Mouse (Mus musculus) embryonic facial prominence, embryonic 12.5 days (tissue): ENCODE measurements at regions not wholly inside any gene's neighbourhood (a gene's known extent, or its start where the extent isn't known, plus 50 kb on each side); places are given as distances from the start of the nearest gene placed in this dataset.

ENCODE experiments used
- ATAC-seq: fragments of 200-750 bp; cut with Nextera tagmentation; 2 replicates; pipeline ENCODE4 v1.8.0; 2017; ENCODE audit not compliant: insufficient number of reproducible peaks, insufficient read depth, low FRiP score, low TSS enrichment
- H3K27ac ChIP-seq: fragments of 300-500 bp; sonication (generic); 2 replicates; pipeline ENCODE4 v1.5.1; 2016; ENCODE audit warnings: mild to moderate bottlenecking
- H3K27me3 ChIP-seq: fragments of 300-500 bp; sonication (generic); 2 replicates; pipeline ENCODE4 v1.6.1; 2016; ENCODE audit warnings: mild to moderate bottlenecking, moderate library complexity
- H3K36me3 ChIP-seq: fragments of 300-500 bp; sonication (generic); 2 replicates; pipeline ENCODE4 v1.6.1; 2016; ENCODE audit warnings: mild to moderate bottlenecking
- H3K4me1 ChIP-seq: fragments of 300-500 bp; sonication (generic); 2 replicates; pipeline ENCODE4 v1.6.1; 2016
- H3K4me2 ChIP-seq: fragments of 300-500 bp; sonication (generic); replicated peaks from 2 replicates; pipeline ENCODE4 v1.6.1; 2016; ENCODE audit warnings: mild to moderate bottlenecking, moderate library complexity
- H3K4me3 ChIP-seq: fragments of 300-500 bp; sonication (generic); 2 replicates; pipeline ENCODE4 v1.5.1; 2016; ENCODE audit warnings: mild to moderate bottlenecking
- H3K9ac ChIP-seq: fragments of 300-500 bp; sonication (generic); 2 replicates; pipeline ENCODE4 v1.6.1; 2016; ENCODE audit warnings: mild to moderate bottlenecking, moderate library complexity
- H3K9me3 ChIP-seq: fragments of 300-500 bp; sonication (generic); 2 replicates; pipeline ENCODE4 v1.6.1; 2016; ENCODE audit warnings: mild to moderate bottlenecking, moderate library complexity
- WGBS: fragments of 180-500 bp; shearing (Covaris S2); methylation state at CpG from one replicate; pipeline ENCODE4 v1.1.7; 2016; 5-methylcytosine and 5-hydroxymethylcytosine counted together

- no peak for ATAC-seq
- Histone ChIP-seq H3K4me1 (no peaks in the 10 kb centered on the region), H3K4me3 (no peak overlapping the region), H3K27ac (no peak overlapping the region), H3K36me3 (no peaks in the 10 kb centered on the region), H3K4me2 (no peak overlapping the region), H3K27me3 (peaks cover 8% of the 10 kb centered on the region; the same call in 1 of the 2 replicates), H3K9ac (no peak overlapping the region), H3K9me3 (no peaks in the 10 kb centered on the region)
- WGBS = 53% methylated on average over 4 of the region's 4 CpGs
Observed at GRCm38 (mm10) chr8:89566461-89566860, 522.5 kb upstream of the Sall1 start.

DNA sequence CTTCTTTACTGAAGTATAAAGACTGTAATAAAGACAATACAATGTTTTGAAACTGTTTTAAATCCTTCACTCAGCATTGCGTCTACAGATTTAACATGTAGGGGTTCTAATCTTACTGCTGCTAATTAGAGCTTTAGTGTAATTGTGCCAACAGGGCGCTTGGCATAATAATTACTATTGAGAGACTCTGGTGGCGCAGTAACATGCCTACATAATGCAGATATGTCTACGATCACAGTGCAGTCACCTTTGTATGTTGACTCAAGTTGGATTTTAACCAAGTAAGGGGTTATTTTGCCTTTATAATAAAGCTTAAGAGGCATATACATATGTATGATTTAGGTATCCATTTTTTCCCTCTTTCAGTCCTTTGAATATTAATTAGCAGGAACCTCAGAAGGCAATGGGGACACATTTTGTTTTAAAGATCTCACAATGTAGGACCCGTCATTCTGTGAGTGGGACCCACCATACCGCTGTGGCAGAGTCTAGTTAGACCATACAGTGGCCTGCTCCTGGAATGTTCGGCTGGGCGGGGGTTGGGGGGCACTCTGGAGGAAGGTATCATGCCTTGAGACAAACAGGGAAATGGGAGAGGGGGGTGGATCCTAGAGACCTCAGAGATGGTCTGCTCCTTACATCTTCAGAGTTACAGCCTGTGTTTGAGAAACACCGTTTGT, 521.3 kb upstream of the Sall1 start:
- peaks cover 8% of the 10 kb centered on the region; the same call in 1 of the 2 replicates for H3K27me3 ChIP-seq
- no peaks in the 10 kb centered on the region for H3K36me3 ChIP-seq
- 82% methylated on average over 9 of the region's 9 CpGs for WGBS
- no peak overlapping the region for H3K4me2 ChIP-seq
- no peaks in the 10 kb centered on the region for H3K4me1 ChIP-seq
- H3K27ac ChIP-seq = no peak overlapping the region
- no peak overlapping the region for H3K4me3 ChIP-seq
- no peak overlapping the region for H3K9ac ChIP-seq
- H3K9me3 ChIP-seq = no peaks in the 10 kb centered on the region
- ATAC-seq = no peak

DNA sequence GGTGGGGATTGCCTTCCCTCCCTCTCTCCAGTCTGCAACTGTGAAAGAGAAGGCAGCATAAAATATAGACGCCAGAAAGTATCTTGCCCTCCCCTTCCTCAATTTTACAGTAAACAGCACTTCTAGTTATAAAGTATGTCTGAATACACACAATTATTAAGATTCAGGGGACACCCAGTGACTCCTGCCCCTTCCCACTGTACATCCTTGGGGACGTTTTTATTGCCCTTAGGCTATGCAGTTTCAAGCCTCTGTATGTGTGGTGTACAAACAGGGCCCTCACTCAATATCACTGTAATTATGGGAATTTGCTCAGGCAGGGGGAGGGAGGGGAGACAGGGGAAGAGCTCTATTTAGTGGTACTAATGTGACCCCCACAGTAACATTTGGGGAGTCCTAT, 519.6 kb upstream of the Sall1 start:
- Histone ChIP-seq H3K27me3 (peaks cover 7% of the 10 kb centered on the region; the same call in 1 of the 2 replicates), H3K27ac (no peak overlapping the region), H3K9ac (no peak overlapping the region), H3K4me2 (no peak overlapping the region), H3K9me3 (no peaks in the 10 kb centered on the region), H3K4me3 (no peak overlapping the region), H3K4me1 (no peaks in the 10 kb centered on the region), H3K36me3 (no peaks in the 10 kb centered on the region)
- 48% methylated on average over 2 of the region's 2 CpGs for WGBS
- ATAC-seq = no peak

GRCm38 (mm10) chr8:89562597-89562996, 518.6 kb upstream of the Sall1 start:
- no peak overlapping the region for H3K9ac ChIP-seq
- no peaks in the 10 kb centered on the region for H3K9me3 ChIP-seq
- H3K4me2 ChIP-seq = no peak overlapping the region
- ATAC-seq = no peak
- no peak overlapping the region for H3K27ac ChIP-seq
- 0 out of 2 replicates have a peak, but pooled peaks cover 4% of the 10 kb centered on the region for H3K27me3 ChIP-seq
- H3K36me3 ChIP-seq = no peaks in the 10 kb centered on the region
- no peaks in the 10 kb centered on the region for H3K4me1 ChIP-seq
- H3K4me3 ChIP-seq = no peak overlapping the region
- 70% methylated on average over 8 of the region's 8 CpGs for WGBS

DNA sequence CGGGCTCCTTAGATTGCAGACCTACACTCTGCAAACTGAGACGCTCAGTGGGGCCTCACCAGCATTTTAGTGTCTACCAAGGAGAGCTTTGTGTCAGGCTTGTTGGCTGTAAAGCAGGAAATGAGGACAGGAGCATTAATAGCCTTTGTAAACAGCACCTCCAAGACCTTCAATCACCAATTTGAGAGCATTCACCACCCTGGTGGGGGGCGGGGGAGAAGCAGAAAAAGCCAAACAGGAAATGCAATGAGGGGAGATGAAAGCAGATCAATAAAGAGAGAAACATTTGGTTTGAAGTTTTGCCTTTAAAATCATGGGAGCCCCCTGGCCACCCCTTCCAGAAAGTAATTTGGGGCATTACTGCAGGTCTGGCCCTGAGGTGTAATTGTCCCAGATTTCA, 497.3 kb upstream of the Sall1 start:
- no peaks in the 10 kb centered on the region for H3K36me3 ChIP-seq
- no peak for ATAC-seq
- no peaks in the 10 kb centered on the region for H3K9me3 ChIP-seq
- no peaks in the 10 kb centered on the region for H3K27me3 ChIP-seq
- H3K27ac ChIP-seq = no peak overlapping the region
- H3K4me3 ChIP-seq = no peak overlapping the region
- 29% methylated on average over 3 of the region's 3 CpGs for WGBS
- no peaks in the 10 kb centered on the region for H3K4me1 ChIP-seq
- no peak overlapping the region for H3K9ac ChIP-seq
- no peak overlapping the region for H3K4me2 ChIP-seq

DNA sequence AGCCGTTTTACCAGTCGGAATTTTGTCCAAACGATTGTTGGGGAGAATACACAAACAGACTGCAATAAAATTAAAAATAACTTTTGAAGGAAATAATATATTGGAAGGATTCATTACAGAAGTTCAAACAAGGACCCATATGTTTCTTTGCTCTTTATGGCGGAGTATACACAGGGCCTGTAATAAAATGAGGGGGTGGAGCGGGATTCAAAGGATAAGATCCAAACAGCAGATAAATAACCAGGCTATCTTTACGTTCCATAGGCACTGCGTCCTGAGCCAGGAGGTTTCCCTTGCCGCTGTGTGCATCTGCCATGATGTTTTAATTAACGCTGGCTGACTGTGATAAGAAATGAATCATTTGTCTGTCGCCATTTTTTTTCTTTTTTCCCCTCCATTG, 490.6 kb upstream of the Sall1 start:
- no peaks in the 10 kb centered on the region for H3K9me3 ChIP-seq
- no peaks in the 10 kb centered on the region for H3K27me3 ChIP-seq
- H3K4me3 ChIP-seq = no peak overlapping the region
- WGBS = 59% methylated on average over 10 of the region's 10 CpGs
- no peak overlapping the region for H3K4me2 ChIP-seq
- no peaks in the 10 kb centered on the region for H3K36me3 ChIP-seq
- no peak overlapping the region for H3K9ac ChIP-seq
- no peak for ATAC-seq
- H3K27ac ChIP-seq = no peak overlapping the region
- H3K4me1 ChIP-seq = no peaks in the 10 kb centered on the region

DNA sequence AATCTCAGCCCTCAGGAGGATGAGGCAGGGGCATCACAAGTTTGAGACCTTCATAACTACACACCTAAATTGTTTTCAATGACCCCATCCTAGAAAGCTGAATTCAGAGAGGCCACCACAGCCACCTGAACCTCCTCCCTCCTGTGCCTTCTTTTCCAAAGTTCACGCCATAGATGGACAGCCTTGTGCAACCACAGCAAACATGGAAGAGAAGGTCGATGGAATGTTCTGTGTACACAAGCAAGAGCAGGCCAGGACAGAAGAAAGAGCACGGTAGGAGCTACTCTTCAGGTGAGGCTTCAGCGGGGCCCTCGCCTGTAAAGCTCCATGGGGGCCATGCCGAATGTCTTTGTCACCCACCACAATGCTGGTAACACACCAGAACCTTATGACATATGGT, 481.1 kb upstream of the Sall1 start:
- Histone ChIP-seq H3K9ac (no peak overlapping the region), H3K27me3 (peaks cover 4% of the 10 kb centered on the region; the same call in 1 of the 2 replicates), H3K9me3 (no peaks in the 10 kb centered on the region), H3K4me3 (no peak overlapping the region), H3K27ac (no peak overlapping the region), H3K36me3 (no peaks in the 10 kb centered on the region), H3K4me1 (peaks cover 4% of the 10 kb centered on the region; the same call in 1 of the 2 replicates), H3K4me2 (no peak overlapping the region)
- 84% methylated on average over 6 of the region's 6 CpGs for WGBS
- no peak for ATAC-seq

- whole genome bisulfite sequencing = 42% methylated on average over 3 of the region's 3 CpGs
- peaks cover 4% of the 10 kb centered on the region; the same call in 1 of the 2 replicates for H3K4me1 ChIP-seq
- no peaks in the 10 kb centered on the region for H3K9me3 ChIP-seq
- no peak overlapping the region for H3K4me2 ChIP-seq
- H3K27ac ChIP-seq = no peak overlapping the region
- no peak overlapping the region for H3K4me3 ChIP-seq
- H3K36me3 ChIP-seq = no peaks in the 10 kb centered on the region
- no peak for ATAC-seq
- H3K9ac ChIP-seq = no peak overlapping the region
- H3K27me3 ChIP-seq = no peaks in the 10 kb centered on the region
Observed at GRCm38 (mm10) chr8:89523336-89523735, 479.4 kb upstream of the Sall1 start.

DNA sequence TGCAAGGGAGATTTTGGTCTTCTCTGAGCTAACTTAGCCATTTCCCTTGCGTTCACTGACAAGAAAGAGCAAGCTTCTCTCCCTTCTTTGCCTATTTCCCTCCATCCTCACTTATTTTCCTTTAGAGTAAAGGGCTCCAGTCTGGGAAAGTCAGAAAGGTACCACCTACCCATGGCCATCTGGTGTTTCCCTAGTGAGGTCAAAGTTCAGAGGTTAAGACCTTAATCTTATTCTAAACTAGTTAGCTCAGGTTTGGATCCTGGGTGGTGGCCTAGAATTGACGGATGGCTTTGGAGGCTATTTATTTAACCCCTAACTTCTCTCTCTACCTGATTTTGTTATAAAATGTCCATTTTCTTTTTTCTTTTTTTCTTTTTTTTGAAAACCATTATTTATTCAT, 472.6 kb upstream of the Sall1 start:
- Histone ChIP-seq H3K4me2 (no peak overlapping the region), H3K27me3 (no peaks in the 10 kb centered on the region), H3K9ac (no peak overlapping the region), H3K4me3 (no peak overlapping the region), H3K27ac (no peak overlapping the region), H3K36me3 (no peaks in the 10 kb centered on the region), H3K4me1 (no peaks in the 10 kb centered on the region), H3K9me3 (no peaks in the 10 kb centered on the region)
- ATAC-seq = no peak
- WGBS = 21% methylated on average over 2 of the region's 2 CpGs

DNA sequence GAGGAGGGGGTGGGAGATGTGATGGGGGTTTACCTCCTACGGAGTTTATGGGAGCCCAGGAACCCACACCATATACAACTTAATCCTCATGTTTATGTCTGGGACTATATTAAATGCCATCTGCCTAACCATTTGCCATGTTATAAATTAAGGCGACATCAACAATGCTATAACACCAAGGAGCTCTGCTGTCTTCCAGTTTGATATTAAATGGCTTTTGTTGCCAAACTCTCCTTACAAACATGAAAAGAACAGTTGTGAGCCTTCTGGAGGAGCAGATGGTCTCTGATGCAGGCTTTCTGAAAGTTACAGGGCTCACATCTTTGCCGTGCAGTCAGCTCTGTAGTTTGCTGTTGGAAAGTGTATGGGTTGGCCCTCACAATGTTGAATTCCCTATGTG, 470.3 kb upstream of the Sall1 start:
- Histone ChIP-seq H3K4me3 (no peak overlapping the region), H3K4me2 (no peak overlapping the region), H3K9me3 (no peaks in the 10 kb centered on the region), H3K27me3 (no peaks in the 10 kb centered on the region), H3K27ac (no peak overlapping the region), H3K9ac (no peak overlapping the region), H3K36me3 (no peaks in the 10 kb centered on the region), H3K4me1 (no peaks in the 10 kb centered on the region)
- ATAC-seq = no peak
- WGBS = 83% methylated on average over 3 of the region's 3 CpGs

DNA sequence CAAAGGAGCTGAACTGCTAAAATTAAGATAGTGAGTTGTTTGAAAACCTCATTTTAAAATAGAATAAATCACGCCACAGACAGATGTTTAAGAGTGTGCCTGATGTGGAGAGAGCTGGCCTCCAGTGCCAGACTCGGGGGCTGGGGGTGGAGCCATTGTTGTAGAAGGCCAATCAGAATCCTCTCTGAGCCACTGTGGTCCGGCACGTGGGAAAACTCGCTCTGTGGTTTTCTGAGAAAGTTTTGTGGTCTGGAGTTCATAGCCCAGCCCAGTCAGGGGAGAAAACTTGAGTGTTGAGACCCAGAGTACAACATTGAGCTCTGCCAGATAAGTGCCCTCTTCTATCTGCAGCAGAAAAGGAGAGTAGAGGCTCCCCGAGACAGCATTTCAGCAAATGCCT, 463.7 kb upstream of the Sall1 start:
- Histone ChIP-seq H3K9me3 (no peaks in the 10 kb centered on the region), H3K27me3 (no peaks in the 10 kb centered on the region), H3K4me1 (peaks cover 4% of the 10 kb centered on the region; the same call in 1 of the 2 replicates), H3K36me3 (no peaks in the 10 kb centered on the region), H3K4me2 (no peak overlapping the region), H3K9ac (no peak overlapping the region), H3K27ac (no peak overlapping the region), H3K4me3 (no peak overlapping the region)
- 47% methylated on average over 6 of the region's 6 CpGs for WGBS
- no peak for ATAC-seq

DNA sequence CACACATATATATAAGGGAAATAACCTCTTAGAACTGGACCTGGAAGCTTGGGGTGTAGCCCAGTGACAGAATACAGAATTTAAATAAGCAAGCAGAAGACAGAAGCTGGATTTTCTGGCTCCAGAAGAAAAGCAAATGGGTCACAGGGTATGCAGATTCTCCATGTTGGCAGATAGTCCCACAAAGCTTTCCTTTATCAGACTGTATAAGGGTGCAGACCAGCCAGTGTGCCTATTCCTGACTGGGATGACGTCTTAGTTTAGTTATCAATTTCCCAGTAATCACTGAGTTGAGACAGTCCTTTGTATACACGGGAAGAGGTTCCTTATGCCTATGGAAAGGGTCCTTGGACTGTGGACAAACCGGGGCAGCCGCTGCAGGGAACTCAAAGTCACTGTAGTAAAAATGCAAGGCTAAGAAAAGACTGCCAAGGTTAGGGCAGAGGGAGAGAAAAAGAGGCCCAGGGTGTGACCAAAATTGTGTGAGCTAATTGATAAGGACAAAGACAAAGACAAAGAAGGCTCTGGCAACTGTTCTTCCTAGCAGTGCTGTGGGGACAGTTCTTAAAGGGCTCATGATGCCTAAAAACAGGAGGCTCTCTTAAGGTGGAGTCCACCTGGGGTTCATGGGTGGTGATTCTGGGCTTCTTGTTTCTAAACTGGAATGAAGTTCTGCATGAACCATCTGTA, 459.7 kb upstream of the Sall1 start:
- ATAC-seq = no peak
- Histone ChIP-seq H3K9ac (no peak overlapping the region), H3K4me3 (no peak overlapping the region), H3K9me3 (no peaks in the 10 kb centered on the region), H3K4me2 (no peak overlapping the region), H3K27ac (no peak overlapping the region), H3K27me3 (no peaks in the 10 kb centered on the region), H3K4me1 (peaks cover 4% of the 10 kb centered on the region; the same call in 1 of the 2 replicates), H3K36me3 (no peaks in the 10 kb centered on the region)
- 72% methylated on average over 4 of the region's 4 CpGs for WGBS
